Comparison of ENCODE assay signal across 9 mouse cellular contexts in the genomic region with DNA sequence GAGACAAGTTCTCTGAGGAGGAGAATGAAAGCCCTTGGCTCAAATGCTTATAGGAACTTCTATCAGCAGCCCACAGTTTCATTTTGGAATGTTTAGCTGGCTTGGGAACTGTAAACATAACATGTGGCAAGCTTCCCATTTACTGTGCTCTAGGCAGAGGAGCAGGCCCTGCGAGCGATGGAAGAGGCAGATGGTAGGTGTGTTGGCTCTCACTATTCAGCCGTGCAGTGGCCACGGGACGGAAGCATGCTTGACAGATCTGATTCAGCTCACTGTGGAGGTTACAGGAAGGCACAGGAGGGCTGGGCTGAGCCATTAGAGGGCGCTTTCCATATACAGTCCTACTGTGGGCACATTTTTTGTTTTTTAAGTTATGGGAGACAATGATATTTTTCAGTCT.
A peak's percentile ranks its signal among the peaks of the same experiment; 100 is the strongest.
DNase-seq lines count a peak whose midpoint lies in the region; TF ChIP-seq lines count a peak whose summit lies in the region.
"Had no signal": no experiment of that assay in that cellular context is flagged by ENCODE, and none has a peak within 500 bp of the region (broad histone marks: within the 10 kb centered on the region; RNA-seq: fewer than 3 reads in every experiment).

No protein-coding gene starts in this region.

- TF ChIP-seq POLR2A in thymus, adult 2 months (IDR thresholded peaks at IDR 0.05; ENCODE audit: control insufficient read depth, extremely low read depth, insufficient read depth, low read length, poor library complexity), result no peak
- no peak for TF ChIP-seq POLR2A in spleen, adult 2 months (IDR thresholded peaks at IDR 0.05; ENCODE audit: low read depth, low read length)

- H3K36me3 ChIP-seq in thymus, adult 2 months (ENCODE audit: control insufficient read depth, insufficient read depth, low read length), result peaks cover 6% of the 10 kb centered on the region; the same call in 1 of the 2 replicates
- H3K36me3 ChIP-seq in spleen, adult 2 months (ENCODE audit: control insufficient read depth, insufficient read depth, low read length), result no peaks in the 10 kb centered on the region

- no peak overlapping the region for H3K4me3 ChIP-seq in thymus, adult 2 months (ENCODE audit: control insufficient read depth, insufficient read depth, low read length)
- H3K4me3 ChIP-seq in spleen, adult 2 months (ENCODE audit: extremely low read depth, insufficient read depth, insufficient read length), result no peak overlapping the region
- H3K4me3 ChIP-seq: liver, embryonic 15.5 days had no signal

- H3K27ac ChIP-seq in thymus, adult 2 months (ENCODE audit: control insufficient read depth, insufficient read depth, low read length), result no peak overlapping the region
- no peak overlapping the region for H3K27ac ChIP-seq in spleen, adult 2 months (ENCODE audit: insufficient read depth, low read length)
- H3K27ac ChIP-seq: liver, embryonic 15.5 days had no signal

- intact Hi-C loops in gastrocnemius, postnatal 14 days (cut with DNase I; ENCODE audit: low total_unique reads), result no loop called here

- 73% methylated on average over 6 of the region's 6 CpGs for WGBS in thymus, adult 2 months
- WGBS in spleen, adult 2 months, result 28% methylated on average over 6 of the region's 6 CpGs

- H3K27me3 ChIP-seq in thymus, adult 2 months (ENCODE audit: control insufficient read depth, insufficient read depth, low read length), result no peaks in the 10 kb centered on the region
- no peaks in the 10 kb centered on the region for H3K27me3 ChIP-seq in spleen, adult 2 months (ENCODE audit: control insufficient read depth, insufficient read depth, low read length)
- H3K27me3 ChIP-seq: liver, embryonic 15.5 days had no signal

- H3K4me1 ChIP-seq in thymus, adult 2 months (replicated peaks; ENCODE audit: control insufficient read depth, insufficient read depth, low read length), result no peaks in the 10 kb centered on the region
- H3K4me1 ChIP-seq in spleen, adult 2 months (ENCODE audit: control insufficient read depth, insufficient read depth, insufficient read length), result peaks cover 3% of the 10 kb centered on the region; the same call in 1 of the 2 replicates
- H3K4me1 ChIP-seq: liver, embryonic 15.5 days had no signal

- DNase-seq in embryo, embryonic 10 days (ENCODE audit: low spot score), result peak; percentile 25
- no peak for DNase-seq in embryo, embryonic 11 days
- peak; percentile 8 for DNase-seq in thymus, adult 2 months
- DNase-seq in thymus, postnatal 36 days, result no peak
- peak; percentile 39 to 61 for DNase-seq in kidney, postnatal 25 days
- peak; percentile 31 to 50 for DNase-seq in spleen, adult 2 months (ENCODE audit: low read depth in 1 of 2, low spot score in 2 of 2)
- DNase-seq in gastrocnemius, postnatal 14 days, result no peak
- no peak for DNase-seq in gastrocnemius, adult 18-20 months (ENCODE audit: low spot score)

- TF ChIP-seq CTCF in thymus, adult 2 months (IDR thresholded peaks at IDR 0.05; ENCODE audit: borderline replicate concordance, control insufficient read depth, extremely low read depth, insufficient read depth, low read length, poor library complexity), result no peak
- TF ChIP-seq CTCF in spleen, adult 2 months (IDR thresholded peaks at IDR 0.05; ENCODE audit: extremely low read depth, insufficient read depth, insufficient read length, insufficient replicate concordance), result peak; percentile 15; the same call in 1 of the 2 replicates

Comparison
In these comparisons a context has a peak if more than half of its experiments do, and no peak if none do; other contexts are left out.
1. DNase-seq: peak in embryo, embryonic 10 days (single experiment), thymus, adult 2 months (single experiment), kidney, postnatal 25 days (2 of 2) and spleen, adult 2 months (2 of 2); none in embryo, embryonic 11 days (single experiment), thymus, postnatal 36 days (0 of 2), gastrocnemius, postnatal 14 days (single experiment) and gastrocnemius, adult 18-20 months (single experiment).